Mouse (Mus musculus) adrenal gland, postnatal 14 days (tissue): ENCODE data around the gene Cog5. TPM values are rescaled to one million over a fixed set of nuclear protein-coding genes. Genes with fewer than 3 reads are reported as not detected.

Source experiments
- DNase-seq: peaks from one replicate; pipeline ENCODE4 v3.0.0; 2021; ENCODE audit warnings: mixed read lengths
- total RNA-seq: library from RNA; stranded (reverse); gene quantifications from 2 replicates; pipeline ENCODE4 v1.2.3, GENCODE M21; 2021

The Cog5 gene
- total RNA-seq, 1 experiment from 2014 or later, result 35.3 TPM

DNA sequence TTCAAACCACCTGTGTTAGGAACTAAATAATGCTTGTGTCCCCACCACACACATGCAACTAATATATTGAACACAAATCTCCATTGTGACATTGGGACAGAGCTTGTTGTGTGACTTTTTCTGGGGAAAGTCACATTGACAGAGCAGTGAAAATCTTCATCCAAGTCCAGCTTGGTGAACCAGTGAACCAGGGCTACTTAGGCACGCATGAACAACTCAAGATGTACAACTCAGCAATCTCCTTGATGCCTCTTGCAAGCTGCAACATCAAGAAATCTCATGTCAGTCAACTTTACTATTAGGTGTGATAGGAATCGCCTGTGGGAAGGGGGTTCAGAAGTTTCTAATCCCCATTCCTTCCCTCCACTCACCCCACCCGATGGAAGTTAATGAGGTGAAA, 169.0 kb downstream of the Cog5 start:
- DNase-seq, result no peak

DNA sequence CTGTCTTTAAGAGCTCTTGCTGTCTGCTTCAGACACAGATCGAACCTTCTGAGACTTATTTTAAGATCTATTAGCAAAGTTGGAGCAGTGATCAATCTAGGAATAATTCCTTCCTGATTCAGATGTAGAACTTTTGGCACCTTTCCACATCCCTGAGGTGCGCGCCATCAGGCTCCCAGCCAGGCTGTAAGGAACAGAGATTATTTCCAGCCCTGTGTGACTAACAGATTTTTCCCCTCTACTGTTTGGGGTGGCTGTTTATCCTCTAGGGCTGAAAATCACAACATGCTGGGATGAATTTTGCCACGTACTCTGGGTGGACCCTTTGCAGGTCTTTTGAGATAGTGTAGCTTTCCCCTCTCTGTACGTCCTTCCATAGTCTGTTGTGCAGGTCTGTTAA, 170.2 kb downstream of the Cog5 start:
- DNase-seq, result no peak

DNA sequence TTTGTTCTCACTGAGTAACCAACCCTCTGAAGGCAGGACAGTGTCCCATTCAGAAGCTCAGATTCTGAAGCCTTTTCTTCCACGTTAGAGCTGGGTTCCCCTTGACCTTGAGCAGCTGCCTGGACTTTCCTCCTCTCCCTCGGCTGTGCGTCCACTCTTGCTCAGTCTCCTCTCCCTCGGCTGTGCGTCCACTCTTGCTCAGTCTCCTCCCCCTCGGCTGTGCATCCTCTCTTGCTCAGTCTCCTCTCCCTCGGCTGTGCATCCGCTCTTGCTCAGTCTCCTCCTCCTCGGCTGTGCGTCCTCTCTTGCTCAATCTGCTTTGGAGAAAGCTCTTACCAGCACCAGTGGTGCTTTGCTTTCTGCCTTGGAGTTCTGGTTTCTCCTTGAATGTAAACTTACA, 171.2 kb downstream of the Cog5 start:
- DNase-seq, result no peak

DNA sequence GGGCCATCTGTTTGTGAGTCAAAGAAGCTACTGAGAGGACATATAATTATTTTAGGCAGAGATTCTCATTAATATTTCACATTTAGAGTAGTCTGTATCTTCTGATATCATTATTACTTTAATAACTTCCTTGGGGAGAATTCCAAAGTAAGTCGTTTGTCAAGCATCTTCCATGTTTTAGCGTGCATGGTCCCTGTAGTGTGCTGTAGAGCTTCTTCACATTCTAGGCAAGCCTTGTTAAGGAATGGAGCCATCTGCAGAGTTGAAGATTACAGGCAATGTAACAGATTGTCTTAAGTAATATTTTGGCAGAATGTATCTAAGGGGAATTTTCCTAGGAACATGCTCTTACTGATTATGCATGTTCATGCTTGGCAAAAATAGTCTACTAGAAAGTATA, 171.8 kb downstream of the Cog5 start:
- no peak for DNase-seq

DNA sequence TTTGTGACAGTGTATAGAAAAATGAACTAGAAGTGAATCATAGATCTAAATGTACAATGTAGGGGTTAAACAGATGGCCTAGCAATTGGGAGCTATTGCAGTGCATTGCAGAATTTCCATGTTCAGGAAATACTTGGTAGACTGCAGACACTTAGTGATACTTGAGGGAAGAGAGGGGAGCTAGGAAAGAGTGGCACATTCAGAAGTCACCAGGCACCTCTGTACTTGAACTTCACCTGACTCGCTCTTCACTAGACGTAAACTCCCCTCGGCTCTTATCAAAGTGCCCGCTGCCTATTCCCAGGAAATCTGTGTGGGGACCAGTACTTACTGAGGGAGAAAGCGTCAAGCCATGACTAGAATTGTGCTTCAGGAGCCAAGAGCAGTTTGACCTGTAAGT, 180.8 kb downstream of the Cog5 start:
- no peak for DNase-seq

DNA sequence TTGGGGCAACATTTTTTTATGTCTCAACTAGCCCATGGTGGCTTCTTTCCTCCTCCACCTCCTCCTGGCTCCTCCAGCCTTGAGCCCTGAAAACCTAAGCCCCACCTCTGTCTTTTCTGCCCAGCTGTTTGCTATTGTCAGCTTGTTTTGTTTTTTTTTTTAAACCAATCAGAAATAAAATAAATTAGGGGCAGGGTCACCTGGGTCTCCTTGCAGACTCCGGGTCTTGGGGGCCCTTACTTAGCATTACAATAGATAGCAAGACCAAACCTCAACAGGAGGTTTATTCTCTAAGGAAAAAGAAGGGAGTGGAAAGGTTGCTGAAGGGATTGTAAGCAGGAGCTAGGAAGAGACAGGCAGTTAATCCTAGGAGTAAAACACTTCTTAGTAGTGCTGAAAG, 181.5 kb downstream of the Cog5 start:
- no peak for DNase-seq

DNA sequence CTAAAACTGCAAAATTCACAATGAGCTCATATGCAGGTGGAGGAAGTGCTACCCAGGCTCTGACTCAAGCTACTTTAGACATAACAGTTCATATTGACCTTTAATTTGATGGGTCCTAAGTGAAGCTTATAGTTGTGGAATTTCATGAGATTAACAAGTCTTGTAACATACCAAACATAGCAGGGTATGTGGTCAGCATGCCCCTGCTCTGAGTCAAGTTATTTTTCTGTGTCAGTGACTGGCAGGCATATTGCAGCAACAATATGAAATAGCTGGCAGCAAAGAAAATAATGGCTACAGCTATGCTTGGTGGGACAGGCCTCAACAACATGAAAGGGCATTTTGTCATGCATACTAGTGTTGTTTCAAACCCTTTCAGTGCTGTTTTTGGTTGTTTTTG, 183.9 kb downstream of the Cog5 start:
- DNase-seq, result no peak

DNA sequence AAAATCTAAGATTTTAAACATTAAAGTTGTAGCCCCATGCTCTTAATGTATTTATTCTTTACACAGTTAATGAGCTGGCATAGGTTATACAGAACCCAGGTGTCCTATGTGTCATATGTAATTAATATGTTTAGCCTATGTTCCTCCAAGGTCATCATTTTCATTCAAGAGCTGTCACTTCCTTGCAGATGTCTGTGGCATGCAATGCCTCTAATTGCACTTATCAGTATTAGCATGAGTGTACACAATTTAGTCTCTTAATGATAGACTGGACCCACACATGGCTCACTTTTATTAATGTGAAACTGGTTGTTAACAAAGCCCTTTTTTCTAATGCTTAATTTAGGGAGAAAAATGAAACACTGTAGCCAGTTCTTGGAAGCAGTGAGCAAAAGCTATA, 184.6 kb downstream of the Cog5 start:
- no peak for DNase-seq

DNA sequence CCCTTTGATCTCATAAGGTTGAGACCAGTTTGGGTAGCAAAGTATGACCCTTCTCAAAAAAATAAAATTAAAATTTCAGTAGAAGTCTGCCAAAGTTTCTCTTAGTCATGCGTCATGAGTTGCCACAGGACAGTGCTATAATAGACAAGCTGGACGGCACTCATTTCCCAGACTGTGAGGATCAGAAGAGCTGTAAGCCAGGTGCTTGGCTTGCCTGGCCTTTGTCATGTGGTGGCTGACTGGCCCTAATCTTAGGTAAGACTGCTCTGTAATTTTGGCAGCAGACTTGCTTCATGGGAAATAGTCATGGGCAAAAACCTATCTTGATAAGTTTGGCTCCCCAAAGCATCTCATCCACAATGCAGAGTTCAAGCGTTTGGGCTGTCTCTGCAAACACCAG, 191.4 kb downstream of the Cog5 start:
- no peak for DNase-seq

DNA sequence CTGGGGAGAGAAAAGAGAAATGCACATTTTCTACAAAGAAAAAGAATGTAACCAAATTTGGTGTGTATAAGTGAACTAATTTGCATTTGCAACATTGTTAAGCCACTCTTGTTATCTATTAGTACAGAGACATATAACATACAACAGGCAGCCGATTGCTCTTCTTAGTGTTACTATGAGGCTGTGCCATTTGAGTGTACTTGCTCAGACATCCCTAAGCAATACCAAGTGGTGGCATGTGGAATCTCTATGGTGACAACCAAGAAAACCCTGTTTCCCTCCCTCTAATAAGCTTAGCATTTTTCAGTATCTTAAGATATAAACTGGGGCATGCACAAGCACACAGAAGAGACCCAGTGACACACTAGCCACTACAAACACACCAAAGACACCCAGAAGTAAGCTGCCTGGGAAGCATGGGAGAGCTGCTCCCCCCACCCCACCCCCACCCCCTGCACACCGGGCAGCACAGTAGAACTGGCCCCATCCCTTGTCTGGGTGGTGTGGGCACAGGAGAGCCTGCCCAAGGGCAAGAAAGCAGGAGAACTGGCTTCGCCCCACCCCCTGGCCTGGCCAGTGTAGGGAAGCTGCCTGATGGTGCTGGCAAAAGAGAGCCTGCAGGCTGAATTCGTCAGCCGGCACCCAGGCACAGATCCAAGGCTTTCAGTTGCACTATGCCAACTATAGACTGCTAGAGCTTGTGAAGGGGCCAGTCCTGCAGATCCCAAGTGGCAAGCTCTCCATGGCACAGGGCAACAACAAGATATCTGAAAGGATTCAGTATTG, 194.2 kb downstream of the Cog5 start:
- DNase-seq, result peak; percentile 74

DNA sequence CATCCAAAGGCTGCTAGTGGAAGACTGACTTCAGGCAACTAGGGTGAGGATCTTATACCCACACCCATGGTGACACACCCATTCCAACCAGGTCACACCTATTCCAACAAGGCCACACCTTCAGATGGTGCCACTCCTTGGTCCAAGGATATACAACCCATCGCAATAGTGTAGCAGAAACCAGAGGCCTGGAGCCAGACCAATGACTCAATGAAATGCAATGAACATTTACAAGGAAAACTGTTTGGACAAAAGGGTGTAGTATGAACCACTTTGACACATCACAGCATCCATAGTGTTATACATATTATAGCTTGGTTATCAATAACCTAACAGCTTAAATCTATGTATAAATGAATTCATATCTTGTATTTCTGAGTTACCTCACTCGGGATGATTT, 194.9 kb downstream of the Cog5 start:
- DNase-seq, result no peak

DNA sequence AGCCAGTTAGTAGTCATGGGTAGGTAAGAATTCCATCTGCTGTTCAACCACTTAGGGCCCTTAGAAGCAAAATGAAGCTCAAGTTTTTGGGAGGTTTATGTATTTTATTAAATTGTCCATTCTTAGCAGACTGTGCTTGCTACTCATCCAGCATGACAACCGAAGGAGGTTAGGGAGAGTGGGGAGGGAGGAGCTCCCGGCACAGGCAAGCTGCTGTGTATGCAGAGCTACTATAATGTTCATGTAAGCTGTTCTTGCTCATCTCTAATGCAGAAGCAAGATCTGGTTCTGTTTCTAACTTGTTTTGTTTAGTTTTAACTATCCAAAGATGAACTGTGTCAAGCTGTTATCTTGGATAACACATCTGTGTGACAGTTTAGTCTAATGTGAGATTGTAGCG, 199.4 kb downstream of the Cog5 start:
- no peak for DNase-seq

DNA sequence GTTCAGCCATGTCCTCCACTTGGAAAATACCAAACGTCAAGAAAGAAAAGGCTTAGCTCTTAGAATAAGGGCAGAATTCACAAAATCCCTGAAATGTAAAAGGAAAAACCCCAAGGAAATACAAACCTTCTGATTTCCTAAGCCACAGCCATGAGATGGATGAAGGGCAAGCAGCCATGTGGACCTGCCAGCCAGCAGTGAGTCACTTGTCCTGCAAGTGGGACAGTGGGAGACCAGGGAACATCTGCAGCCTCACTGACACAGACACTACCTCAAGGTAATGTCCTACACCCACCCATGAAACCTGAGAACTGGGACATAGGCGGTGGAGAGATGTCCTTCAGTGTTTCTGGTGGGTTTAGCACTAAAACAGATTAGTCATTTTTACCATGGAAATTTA, 200.1 kb downstream of the Cog5 start:
- peak; percentile 40 for DNase-seq

DNA sequence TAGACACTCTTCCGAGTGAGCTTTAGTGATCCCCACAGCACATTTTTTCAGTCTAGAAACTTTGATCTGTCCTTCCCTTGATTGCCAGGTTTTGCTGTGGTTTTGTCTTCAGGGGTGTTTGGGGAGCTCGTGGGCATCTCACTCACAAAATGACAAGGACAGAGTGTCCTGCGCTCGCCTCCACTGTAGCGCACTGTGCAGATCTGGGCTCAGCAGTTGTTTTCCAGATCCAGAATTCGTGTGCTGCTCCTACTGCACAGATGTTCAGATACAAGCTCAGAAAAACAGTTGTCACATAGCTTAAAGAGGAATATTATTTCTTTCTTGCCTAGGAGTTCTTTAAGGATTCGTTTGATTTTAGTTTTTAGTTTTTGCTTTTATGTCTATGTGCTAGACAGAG, 203.1 kb downstream of the Cog5 start:
- DNase-seq, result no peak

DNA sequence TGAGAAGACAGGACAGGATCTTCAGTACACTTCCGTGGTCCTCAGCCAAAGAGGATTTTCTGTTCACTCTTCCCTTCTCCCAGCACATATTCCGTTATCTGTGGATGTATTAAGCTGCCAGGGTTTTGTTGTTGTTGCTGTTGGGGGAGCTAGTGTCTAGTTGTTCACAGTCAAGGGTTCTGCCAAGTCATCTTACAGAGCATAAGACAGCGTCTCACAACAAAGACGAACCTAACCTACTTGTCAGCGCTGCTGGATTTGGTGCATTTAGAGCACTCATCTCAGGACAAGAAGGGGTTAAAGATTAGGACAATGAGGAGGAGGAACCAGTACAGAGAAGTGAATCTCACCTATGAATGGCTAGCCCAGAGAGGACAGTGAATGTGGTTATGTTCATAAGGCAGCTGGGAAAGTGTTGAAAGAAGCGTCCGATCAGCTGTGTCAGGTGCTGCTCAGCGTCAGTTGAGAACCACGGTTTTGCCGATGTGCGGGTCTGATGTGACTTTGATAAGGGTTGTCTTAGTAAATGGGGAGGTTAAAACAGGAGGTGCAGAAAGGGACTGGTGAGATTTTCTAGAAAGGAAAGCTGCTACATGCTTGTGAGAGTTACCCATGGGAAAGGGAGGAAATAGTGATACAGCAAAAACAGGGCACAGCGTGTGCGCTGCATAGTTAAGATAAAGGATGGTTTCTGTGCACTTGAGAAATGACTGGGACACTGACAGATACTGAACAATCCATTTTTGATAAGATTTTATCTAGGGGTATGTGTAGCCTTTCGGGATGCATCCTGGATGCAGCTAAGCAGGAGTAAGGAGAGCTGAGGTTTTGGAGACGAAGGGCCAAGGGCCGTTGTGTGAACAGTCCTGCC, 208.2 kb downstream of the Cog5 start:
- no peak for DNase-seq

DNA sequence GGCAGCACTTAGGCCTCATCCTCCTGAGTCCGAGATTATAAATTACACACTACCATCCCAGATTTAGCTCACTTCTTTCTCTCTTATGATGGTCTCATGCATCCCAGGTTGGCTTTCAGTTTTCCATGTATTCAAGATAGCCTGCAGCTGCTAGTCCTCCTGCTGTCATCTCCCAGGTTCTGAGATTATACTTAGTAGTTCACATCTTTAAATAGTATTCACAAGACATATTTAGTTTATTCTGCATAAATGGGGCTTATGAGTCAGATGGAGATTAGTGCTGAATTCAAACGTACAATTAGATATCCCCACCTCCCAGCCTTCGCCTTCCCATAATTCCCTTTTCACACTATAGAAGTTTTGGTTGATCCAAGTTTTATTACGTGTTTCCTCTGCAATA, 222.1 kb downstream of the Cog5 start:
- DNase-seq, result no peak

DNA sequence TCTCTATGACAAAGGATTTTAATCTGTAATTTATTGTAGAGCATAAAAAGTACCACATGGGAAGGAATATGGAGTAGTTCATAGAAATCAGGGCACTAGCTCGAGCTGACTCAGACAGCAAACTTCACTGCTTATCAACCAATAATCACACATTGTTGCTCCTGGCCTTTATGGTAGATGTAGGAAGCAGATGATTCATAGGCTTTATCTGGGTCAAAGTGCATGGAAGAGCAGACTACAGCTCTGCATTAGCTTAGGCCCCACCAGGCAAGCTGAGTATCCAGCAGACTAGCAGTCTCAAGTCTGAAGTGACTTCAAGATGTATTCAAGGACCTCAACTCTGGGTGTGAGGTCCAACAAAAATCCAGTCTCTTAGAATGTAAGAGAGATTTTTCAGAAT, 228.1 kb downstream of the Cog5 start:
- no peak for DNase-seq

DNA sequence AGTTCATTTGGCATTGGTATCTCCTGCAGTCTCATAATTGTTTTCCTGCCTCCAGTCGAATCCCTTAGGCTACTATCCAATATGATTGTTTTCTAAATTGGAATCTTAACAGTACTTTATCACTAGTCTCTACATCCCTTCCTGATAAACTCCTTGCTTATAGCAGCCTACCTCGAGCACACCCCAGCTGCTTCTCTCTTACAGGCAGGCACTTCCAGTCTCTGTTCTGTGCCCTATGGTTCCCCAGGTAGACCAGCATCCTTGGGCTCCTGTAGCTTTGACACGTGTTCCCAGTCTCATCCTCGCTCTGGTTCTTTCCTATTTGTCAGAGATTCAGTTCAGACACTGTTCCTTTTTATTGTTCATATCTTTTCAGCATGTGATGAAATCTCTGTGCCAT, 229.7 kb downstream of the Cog5 start:
- DNase-seq, result no peak

DNA sequence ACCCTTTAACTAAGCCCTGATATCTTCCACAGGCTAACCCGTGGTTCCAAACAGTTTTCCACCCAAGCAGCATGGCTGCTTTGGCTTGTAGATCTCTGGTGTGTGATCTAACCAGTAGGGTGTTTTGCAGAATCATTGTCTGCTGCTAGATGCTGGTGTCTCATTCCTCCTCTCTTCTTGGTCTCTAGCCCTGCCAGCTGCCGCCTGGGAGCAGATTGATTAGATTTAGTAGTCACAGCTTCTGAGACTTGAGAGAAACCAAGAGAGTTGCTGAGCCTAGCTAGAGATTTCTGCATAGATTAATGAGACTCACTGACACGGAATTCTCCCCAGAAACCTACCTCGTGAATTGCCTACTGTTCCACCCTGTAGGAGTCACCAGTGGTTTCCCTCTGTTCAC, 230.4 kb downstream of the Cog5 start:
- DNase-seq, result no peak

DNA sequence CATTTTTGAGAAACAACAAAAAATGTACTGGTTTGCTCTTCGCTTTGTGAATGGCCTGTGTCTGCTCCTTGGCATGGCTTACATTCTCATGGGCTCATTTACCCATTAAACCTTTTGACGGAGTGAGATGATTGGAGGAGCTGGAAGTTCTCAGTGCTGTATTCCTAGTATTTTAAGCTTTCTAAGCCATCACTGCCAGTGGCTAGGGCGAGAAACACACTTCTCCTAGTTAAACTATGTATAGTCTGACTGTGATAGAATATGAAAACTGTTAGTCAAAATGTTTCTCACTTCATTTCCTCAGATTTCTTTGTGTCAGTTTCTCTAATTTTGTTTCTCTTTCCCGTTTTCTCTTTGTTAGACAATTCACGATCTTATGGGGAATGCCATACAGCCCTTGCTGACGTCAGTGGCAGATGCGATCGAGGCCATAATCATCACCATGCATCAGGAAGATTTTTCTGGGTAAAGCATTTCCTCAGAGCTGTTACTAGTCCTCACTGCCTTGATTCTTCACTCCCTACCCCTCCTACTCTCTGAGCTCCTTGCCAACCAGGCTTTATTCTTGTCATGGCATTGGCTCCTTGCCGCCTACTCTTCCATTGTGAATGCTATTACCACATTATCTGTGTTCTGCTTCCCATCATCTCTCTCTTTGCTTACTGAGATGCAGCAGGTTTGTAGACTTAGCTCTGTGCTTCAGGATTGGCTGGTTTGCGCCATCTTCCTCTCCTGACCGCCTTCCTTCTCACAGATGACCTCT, 231.4 kb downstream of the Cog5 start:
- no peak for DNase-seq

DNA sequence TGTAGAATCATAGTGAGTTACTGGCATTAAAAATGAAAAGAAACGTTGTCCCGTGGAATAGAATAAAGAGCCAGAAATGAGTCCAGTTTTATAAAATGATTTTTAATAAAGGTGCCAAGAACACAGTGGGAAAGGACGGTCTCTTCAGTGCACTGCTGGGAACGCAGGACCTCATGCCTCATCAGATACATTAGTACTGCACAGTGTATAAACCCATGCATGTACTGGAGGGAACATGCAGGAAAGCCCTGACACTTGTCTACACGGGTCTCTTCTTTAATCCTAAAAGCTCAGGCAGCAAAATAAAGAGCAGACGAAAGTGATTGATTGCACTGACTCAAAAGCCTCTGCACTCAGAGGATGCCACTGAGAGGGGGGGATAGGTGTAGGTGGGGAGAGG, 236.0 kb downstream of the Cog5 start:
- DNase-seq, result no peak

DNA sequence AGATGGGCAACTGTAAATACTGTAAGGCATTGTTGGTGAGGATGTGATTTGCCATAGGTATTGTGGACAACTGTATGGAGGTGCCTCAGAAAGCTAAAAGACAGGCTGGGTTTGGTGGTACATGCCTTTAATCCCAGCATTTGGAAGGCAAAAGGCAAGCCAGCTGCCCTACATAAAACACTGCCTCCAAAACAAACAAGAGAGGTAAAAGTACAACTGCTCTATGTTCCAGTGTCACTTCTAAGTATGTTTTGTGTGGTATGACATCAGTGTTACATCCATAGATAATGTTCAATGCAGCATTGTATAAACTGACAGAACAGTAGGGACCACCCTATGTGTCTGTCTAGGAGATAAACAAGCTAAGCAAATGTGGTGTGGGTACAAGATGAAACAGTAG, 237.4 kb downstream of the Cog5 start:
- no peak for DNase-seq

DNA sequence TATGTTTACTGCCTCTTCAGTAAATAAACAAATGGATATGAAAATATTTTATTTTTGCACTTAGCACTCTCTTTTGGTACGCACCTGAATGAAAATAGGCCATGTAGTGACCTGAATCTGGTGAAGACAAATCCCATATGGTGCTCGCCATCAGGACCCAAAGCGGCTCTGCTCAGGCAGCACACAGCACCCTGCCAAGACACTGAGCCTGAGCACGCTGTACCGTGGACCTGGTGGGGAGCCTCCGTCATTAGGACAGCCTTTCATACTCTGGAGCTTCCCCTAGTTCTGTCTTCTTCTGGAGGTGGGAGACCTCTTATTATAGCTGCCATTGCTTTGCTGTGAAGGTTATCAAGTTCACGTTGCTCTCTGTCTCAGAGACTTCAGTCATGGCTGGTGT, 238.1 kb downstream of the Cog5 start:
- DNase-seq, result no peak
